Mouse (Mus musculus): ENCODE data around the gene Lmod3. TPM values are rescaled to one million over a fixed set of nuclear protein-coding genes. Genes with fewer than 3 reads are reported as not detected.

Lmod3 gene
- polyA plus RNA-seq, 2 experiments: not detected

DNA sequence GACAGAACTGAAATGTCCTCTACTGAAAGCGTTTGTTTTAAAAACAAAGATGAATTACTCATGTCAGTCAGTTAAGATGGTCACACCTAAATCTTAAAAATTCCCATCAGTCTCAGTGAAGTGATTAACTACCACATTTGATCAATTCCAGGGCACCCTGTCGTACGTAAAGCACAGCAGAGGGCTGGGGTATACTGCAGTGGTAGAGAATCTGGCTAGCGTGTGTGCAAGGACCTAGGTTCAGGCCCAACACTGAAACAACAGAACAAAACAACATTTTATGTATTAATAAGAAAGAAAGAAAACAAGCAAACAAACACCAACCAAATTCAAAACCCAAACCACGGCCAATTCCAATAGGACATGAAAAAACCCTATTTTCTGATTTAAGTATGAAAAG is 33.8 kb upstream of the Lmod3 start:
- H3K9me3 ChIP-seq (ENCODE audit: control insufficient read depth, low read length): no peaks in the 10 kb centered on the region
- peaks cover 0 to 1% of the 10 kb centered on the region in 2 experiments; a peak in 1 of 4 replicates for H3K4me1 ChIP-seq (replicated peaks; ENCODE audit: control insufficient read depth in 2 of 2, insufficient read depth in 2 of 2, low read length in 1 of 2)
- 62% methylated on average over 5 of the region's 5 CpGs for WGBS (ENCODE audit: insufficient replicate concordance)
- no peak overlapping the region for H3K4me2 ChIP-seq (ENCODE audit: low read depth)
- no peak for DNase-seq (ENCODE audit: low read depth in 3 of 3, low spot score in 3 of 3)
- no peak overlapping the region for H3K9ac ChIP-seq (replicated peaks)
- H3K4me3 ChIP-seq (ENCODE audit: insufficient read depth in 1 of 2, low read depth in 2 of 2, low read length in 2 of 2): no peak overlapping the region
- no peaks in the 10 kb centered on the region for H3K27me3 ChIP-seq (ENCODE audit: control insufficient read depth, insufficient read depth, low read length)
- TF ChIP-seq EP300 (IDR thresholded peaks at IDR 0.05; ENCODE audit: low read depth) (no peak), CTCF (IDR thresholded peaks at IDR 0.05; ENCODE audit: low read depth) (no peak)
- ATAC-seq (ENCODE audit: insufficient read depth): no peak
- H3K27ac ChIP-seq: no peak overlapping the region
- H3K36me3 ChIP-seq (replicated peaks; ENCODE audit: control insufficient read depth, insufficient read depth, low read depth): no peaks in the 10 kb centered on the region

DNA sequence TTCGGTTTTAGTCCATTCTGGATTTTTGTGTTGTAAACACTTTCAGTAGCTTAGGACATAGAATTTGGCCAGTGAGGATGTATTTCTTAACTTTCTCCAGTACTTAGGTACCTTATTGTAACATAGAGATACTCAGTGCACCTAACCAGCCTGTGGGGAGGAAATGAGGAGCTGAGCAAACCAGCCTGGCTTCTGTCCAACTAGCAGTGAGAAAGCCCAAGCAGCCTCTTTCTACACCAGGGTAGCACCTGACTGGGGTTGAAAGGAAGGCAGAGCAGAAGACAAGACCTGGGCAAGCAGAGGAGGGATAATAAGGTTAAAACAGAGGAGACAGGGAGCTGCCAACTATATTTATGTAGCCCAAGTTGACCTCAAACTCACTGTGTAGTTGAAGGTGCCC is 31.1 kb upstream of the Lmod3 start:
- no peak overlapping the region for H3K9ac ChIP-seq (replicated peaks)
- 50% methylated on average over 1 of the region's 1 CpGs for WGBS (ENCODE audit: insufficient replicate concordance)
- no peaks in the 10 kb centered on the region for H3K9me3 ChIP-seq (ENCODE audit: control insufficient read depth, low read length)
- H3K36me3 ChIP-seq (replicated peaks; ENCODE audit: control insufficient read depth, insufficient read depth, low read depth): no peaks in the 10 kb centered on the region
- H3K4me3 ChIP-seq (ENCODE audit: insufficient read depth in 1 of 2, low read depth in 2 of 2, low read length in 2 of 2): no peak overlapping the region
- no peaks in the 10 kb centered on the region for H3K4me1 ChIP-seq (replicated peaks; ENCODE audit: control insufficient read depth in 2 of 2, insufficient read depth in 2 of 2, low read length in 1 of 2)
- no peak for ATAC-seq (ENCODE audit: insufficient read depth)
- no peak for TF ChIP-seq EP300 (IDR thresholded peaks at IDR 0.05; ENCODE audit: low read depth)
- no peak for TF ChIP-seq CTCF (IDR thresholded peaks at IDR 0.05; ENCODE audit: low read depth)
- no peaks in the 10 kb centered on the region for H3K27me3 ChIP-seq (ENCODE audit: control insufficient read depth, insufficient read depth, low read length)
- no peak for DNase-seq (ENCODE audit: low read depth in 3 of 3, low spot score in 3 of 3)
- no peak overlapping the region for H3K4me2 ChIP-seq (ENCODE audit: low read depth)
- no peak overlapping the region for H3K27ac ChIP-seq

DNA sequence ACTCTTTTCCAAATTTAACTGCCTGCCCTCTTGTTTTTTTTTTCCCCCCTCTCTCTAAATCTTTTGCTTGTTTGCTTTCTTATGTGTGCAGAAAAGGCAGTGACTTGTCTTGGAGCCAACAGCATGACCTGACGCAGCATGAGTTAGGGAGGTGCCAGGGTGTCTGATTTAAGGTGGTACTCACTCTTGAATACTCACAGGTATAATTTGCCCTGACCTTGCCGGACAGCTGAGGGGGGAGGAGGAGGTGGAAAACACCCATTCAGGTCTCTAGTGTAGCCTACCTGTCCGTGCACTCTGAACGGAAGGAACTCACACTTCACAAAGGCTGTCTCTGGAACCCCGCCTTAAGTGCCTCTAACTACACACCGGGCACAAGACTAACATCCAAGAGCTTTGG is 26.3 kb upstream of the Lmod3 start:
- Histone ChIP-seq H3K27me3 (ENCODE audit: control insufficient read depth, insufficient read depth, low read length) (no peaks in the 10 kb centered on the region), H3K9me3 (ENCODE audit: control insufficient read depth, low read length) (no peaks in the 10 kb centered on the region), H3K4me1 (replicated peaks; ENCODE audit: control insufficient read depth in 2 of 2, insufficient read depth in 2 of 2, low read length in 1 of 2) (peaks cover 0 to 7% of the 10 kb centered on the region in 2 experiments; a peak in 2 of 4 replicates), H3K36me3 (replicated peaks; ENCODE audit: control insufficient read depth, insufficient read depth, low read depth) (no peaks in the 10 kb centered on the region), H3K4me2 (ENCODE audit: low read depth) (no peak overlapping the region), H3K9ac (replicated peaks) (no peak overlapping the region), H3K4me3 (ENCODE audit: insufficient read depth in 1 of 2, low read depth in 2 of 2, low read length in 2 of 2) (no peak overlapping the region), H3K27ac (no peak overlapping the region)
- DNase-seq (ENCODE audit: low read depth in 3 of 3, low spot score in 3 of 3) (no peak), ATAC-seq (ENCODE audit: insufficient read depth) (no peak)
- 62% methylated on average over 6 of the region's 6 CpGs for WGBS (ENCODE audit: insufficient replicate concordance)
- no peak for TF ChIP-seq CTCF (IDR thresholded peaks at IDR 0.05; ENCODE audit: low read depth)
- TF ChIP-seq EP300 (IDR thresholded peaks at IDR 0.05; ENCODE audit: low read depth): no peak

DNA sequence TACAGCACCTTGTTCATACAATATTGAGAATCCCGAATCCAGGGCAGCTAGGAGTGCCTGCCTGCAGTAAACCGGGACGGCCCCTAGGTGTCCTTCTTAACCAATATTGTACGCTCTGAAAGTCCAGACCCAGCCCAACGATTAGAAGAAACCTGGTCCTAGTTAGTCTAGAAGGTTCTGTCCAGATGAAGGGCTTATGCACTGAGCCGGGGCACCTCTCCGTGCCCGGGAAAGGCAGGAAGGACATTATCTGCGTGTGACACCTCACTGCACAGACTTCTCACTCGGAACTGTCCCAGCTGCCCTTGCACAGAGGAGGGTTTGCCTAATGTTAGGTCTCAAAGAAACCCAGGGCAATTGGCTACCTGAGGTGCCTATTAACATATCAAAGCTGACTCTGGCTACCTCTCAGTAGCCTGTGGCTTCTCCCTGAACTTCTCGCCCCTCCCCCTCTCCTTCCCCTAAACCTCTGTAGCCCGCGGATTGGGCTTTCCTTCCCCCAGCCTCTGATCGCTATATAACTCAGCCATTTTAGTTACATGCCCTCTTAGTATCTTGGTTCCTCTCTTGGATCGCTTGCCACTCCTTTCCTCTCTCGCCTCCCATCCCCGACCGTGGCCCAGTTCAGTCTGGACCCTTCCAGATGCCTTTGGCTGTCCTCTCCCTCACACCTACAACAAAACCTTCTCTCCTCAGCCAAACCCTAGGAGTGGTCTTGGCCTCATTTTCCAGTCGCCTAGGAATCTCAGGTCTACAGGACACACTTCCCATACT is 25.6 kb upstream of the Lmod3 start:
- Histone ChIP-seq H3K4me3 (ENCODE audit: insufficient read depth in 1 of 2, low read depth in 2 of 2, low read length in 2 of 2) (peak overlapping the region; percentile 29 to 33; a peak in 2 of 4 replicates), H3K9ac (replicated peaks) (no peak overlapping the region), H3K4me2 (ENCODE audit: low read depth) (peak overlapping the region; percentile 51), H3K9me3 (ENCODE audit: control insufficient read depth, low read length) (no peaks in the 10 kb centered on the region), H3K27ac (no peak overlapping the region), H3K36me3 (replicated peaks; ENCODE audit: control insufficient read depth, insufficient read depth, low read depth) (no peaks in the 10 kb centered on the region), H3K27me3 (ENCODE audit: control insufficient read depth, insufficient read depth, low read length) (no peaks in the 10 kb centered on the region), H3K4me1 (replicated peaks; ENCODE audit: control insufficient read depth in 2 of 2, insufficient read depth in 2 of 2, low read length in 1 of 2) (peaks cover 0 to 7% of the 10 kb centered on the region in 2 experiments; a peak in 2 of 4 replicates)
- WGBS (ENCODE audit: insufficient replicate concordance): 5% methylated on average over 19 of the region's 19 CpGs
- peak; percentile 19 to 31 (median 22) for DNase-seq (ENCODE audit: low read depth in 3 of 3, low spot score in 3 of 3)
- 0 out of 2 replicates have a peak, but pooled peaks have one; percentile 39 for ATAC-seq (ENCODE audit: insufficient read depth)
- TF ChIP-seq CTCF (IDR thresholded peaks at IDR 0.05; ENCODE audit: low read depth) (peak; percentile 70), EP300 (IDR thresholded peaks at IDR 0.05; ENCODE audit: low read depth) (no peak)

DNA sequence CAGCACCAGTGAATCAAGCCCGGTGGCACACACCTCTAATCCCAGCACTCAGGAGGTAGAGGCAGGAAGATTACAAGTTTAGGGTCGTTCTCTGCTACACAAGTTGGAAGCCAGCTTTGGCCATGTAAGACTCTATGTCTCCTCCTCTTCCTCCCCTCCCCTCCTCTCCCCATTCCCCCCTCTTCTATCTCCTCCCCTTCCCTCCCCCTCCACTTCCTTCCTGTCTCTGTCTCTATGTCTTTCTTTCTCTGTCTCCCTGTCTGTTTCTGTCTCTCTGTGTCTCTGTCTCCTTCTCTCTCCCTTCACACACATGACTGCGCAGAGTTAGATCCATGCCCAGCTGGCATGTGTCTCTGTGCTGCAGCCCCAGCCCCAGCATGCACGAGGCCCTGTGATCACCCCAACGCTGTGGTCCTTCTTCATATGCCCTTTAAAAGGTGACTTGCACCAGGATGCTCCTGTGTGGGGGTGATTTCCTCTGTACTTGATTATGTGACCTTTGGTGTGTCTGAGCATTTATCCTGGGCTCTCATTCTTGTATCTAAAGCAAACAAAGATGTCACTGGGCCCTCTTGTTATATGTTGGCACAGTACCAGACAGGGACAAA is 24.4 kb upstream of the Lmod3 start:
- DNase-seq (ENCODE audit: low read depth in 3 of 3, low spot score in 3 of 3) (no peak), ATAC-seq (ENCODE audit: insufficient read depth) (no peak)
- H3K27ac ChIP-seq: no peak overlapping the region
- TF ChIP-seq CTCF (IDR thresholded peaks at IDR 0.05; ENCODE audit: low read depth) (no peak), EP300 (IDR thresholded peaks at IDR 0.05; ENCODE audit: low read depth) (no peak)
- no peaks in the 10 kb centered on the region for H3K27me3 ChIP-seq (ENCODE audit: control insufficient read depth, insufficient read depth, low read length)
- peaks cover 0 to 7% of the 10 kb centered on the region in 2 experiments; a peak in 2 of 4 replicates for H3K4me1 ChIP-seq (replicated peaks; ENCODE audit: control insufficient read depth in 2 of 2, insufficient read depth in 2 of 2, low read length in 1 of 2)
- 44% methylated on average over 5 of the region's 5 CpGs for WGBS (ENCODE audit: insufficient replicate concordance)
- H3K9me3 ChIP-seq (ENCODE audit: control insufficient read depth, low read length): no peaks in the 10 kb centered on the region
- no peak overlapping the region for H3K4me2 ChIP-seq (ENCODE audit: low read depth)
- H3K9ac ChIP-seq (replicated peaks): no peak overlapping the region
- H3K4me3 ChIP-seq (ENCODE audit: insufficient read depth in 1 of 2, low read depth in 2 of 2, low read length in 2 of 2): no peak overlapping the region
- H3K36me3 ChIP-seq (replicated peaks; ENCODE audit: control insufficient read depth, insufficient read depth, low read depth): no peaks in the 10 kb centered on the region

Data from liver, embryonic 14.5 days (tissue).